Mouse (Mus musculus) kidney, embryonic 16.5 days (tissue): ENCODE measurements around the gene Zfp354b. TPM values are rescaled to one million over a fixed set of nuclear protein-coding genes. Genes with fewer than 3 reads are reported as not detected.

Source experiments
- ATAC-seq: fragments of 200-750 bp; cut with Nextera tagmentation; 2 replicates; pipeline ENCODE4 v1.8.0; 2017; ENCODE audit warnings: moderate TSS enrichment; ENCODE audit not compliant: low FRiP score, low TSS enrichment
- H3K27ac ChIP-seq: fragments of 300-500 bp; sonication (generic); 2 replicates; pipeline ENCODE4 v1.5.1; 2014; ENCODE audit warnings: low read length
- H3K27me3 ChIP-seq: fragments of 300-500 bp; sonication (generic); 2 replicates; pipeline ENCODE4 v1.6.1; 2014; ENCODE audit warnings: low read length, control low read depth, mixed read lengths; ENCODE audit not compliant: insufficient read depth
- H3K36me3 ChIP-seq: fragments of 300-500 bp; sonication (generic); 2 replicates; pipeline ENCODE4 v1.6.1; 2014; ENCODE audit warnings: low read length, control low read depth, mixed read lengths; ENCODE audit not compliant: insufficient read depth
- H3K4me1 ChIP-seq: fragments of 300-500 bp; sonication (generic); 2 replicates; pipeline ENCODE4 v1.6.1; 2014; ENCODE audit warnings: low read length, control low read depth, mixed read lengths; ENCODE audit not compliant: insufficient read depth
- H3K4me2 ChIP-seq: fragments of 300-500 bp; sonication (generic); replicated peaks from 2 replicates; pipeline ENCODE4 v1.6.1; 2014; ENCODE audit warnings: low read depth, low read length
- H3K4me3 ChIP-seq: fragments of 300-500 bp; sonication (generic); 2 replicates; pipeline ENCODE4 v1.5.1; 2014; ENCODE audit warnings: mild to moderate bottlenecking, low read length
- H3K9ac ChIP-seq: fragments of 300-500 bp; sonication (generic); replicated peaks from 2 replicates; pipeline ENCODE4 v1.6.1; 2014; ENCODE audit warnings: low read length
- H3K9me3 ChIP-seq: fragments of 300-500 bp; sonication (generic); 2 replicates; pipeline ENCODE4 v1.6.1; 2016; ENCODE audit warnings: low read length, control low read depth
- WGBS: fragments of 180-500 bp; shearing (Covaris S2); extraction: QIAGEN DNeasy Blood & Tissue Kit; methylation state at CpG from one replicate; pipeline ENCODE4 v1.1.7; 2014; 5-methylcytosine and 5-hydroxymethylcytosine counted together
- polyA plus RNA-seq: library from polyadenylated mRNA; unstranded; fragments of >200 nt; fragmentation: Nextera tagmentation; extraction: Ambion mirVana; gene quantifications from 2 replicates; pipeline ENCODE4 v1.2.1, GENCODE M21; 2015

Zfp354b gene
- polyA plus RNA-seq, result 1.7 and 1.9 TPM in 2 replicates

GRCm38 (mm10) chr11:50931451-50931866 lies at the start of gene Zfp354b:
TSS of gene Zfp354b (minus strand) at chr11:50931633.
- 1% methylated on average over 18 of the region's 18 CpGs for WGBS
- Histone ChIP-seq H3K27ac (peak within 1 kb of the TSS; percentile 30; the same call in 1 of the 2 replicates), H3K4me2 (peak within 1 kb of the TSS; percentile 76), H3K4me1 (peaks cover 7% of the 10 kb centered on the region; the same call in 1 of the 2 replicates), H3K4me3 (peak within 1 kb of the TSS; percentile 75), H3K27me3 (no peaks in the 10 kb centered on the region), H3K9me3 (no peaks in the 10 kb centered on the region), H3K9ac (peak within 1 kb of the TSS; percentile 77), H3K36me3 (no peaks in the 10 kb centered on the region)
- peak; percentile 96 for ATAC-seq

- H3K9me3 ChIP-seq, result no peaks in the 10 kb centered on the region
- 74% methylated on average over 4 of the region's 4 CpGs for WGBS
- no peak for ATAC-seq
Observed at GRCm38 (mm10) chr11:50977216-50977615, 45.8 kb upstream of the Zfp354b start.

GRCm38 (mm10) chr11:50966230-50966629 lies 34.8 kb upstream of the Zfp354b start, which contains the start of gene Olfr1378:
TSS of gene Olfr1378 (plus strand) at chr11:50966530.
- Histone ChIP-seq H3K36me3 (no peaks in the 10 kb centered on the region), H3K27me3 (no peaks in the 10 kb centered on the region), H3K27ac (no peak within 1 kb of the TSS), H3K9ac (no peak within 1 kb of the TSS), H3K4me3 (no peak within 1 kb of the TSS), H3K9me3 (no peaks in the 10 kb centered on the region), H3K4me2 (no peak within 1 kb of the TSS), H3K4me1 (no peaks in the 10 kb centered on the region)
- no peak for ATAC-seq
- WGBS, result 90% methylated on average over 11 of the region's 11 CpGs

More at GRCm38 (mm10) chr11:50977216-50977615, 45.8 kb upstream of the Zfp354b start:
- Histone ChIP-seq H3K4me2 (no peak overlapping the region), H3K27ac (no peak overlapping the region), H3K4me1 (no peaks in the 10 kb centered on the region), H3K9ac (no peak overlapping the region), H3K4me3 (no peak overlapping the region), H3K27me3 (no peaks in the 10 kb centered on the region), H3K36me3 (no peaks in the 10 kb centered on the region)

GRCm38 (mm10) chr11:50964886-50965285 lies 33.5 kb upstream of the Zfp354b start:
- Histone ChIP-seq H3K9ac (no peak overlapping the region), H3K9me3 (no peaks in the 10 kb centered on the region), H3K4me3 (no peak overlapping the region), H3K27me3 (no peaks in the 10 kb centered on the region), H3K27ac (no peak overlapping the region), H3K4me2 (no peak overlapping the region), H3K4me1 (no peaks in the 10 kb centered on the region), H3K36me3 (no peaks in the 10 kb centered on the region)
- no peak for ATAC-seq
- WGBS, result 76% methylated on average over 2 of the region's 2 CpGs

- no peak within 1 kb of the TSS for H3K9ac ChIP-seq
- ATAC-seq, result no peak
- no peaks in the 10 kb centered on the region for H3K36me3 ChIP-seq
- peak within 1 kb of the TSS; percentile 38; the same call in 1 of the 2 replicates for H3K4me2 ChIP-seq
- no peaks in the 10 kb centered on the region; the same call in 1 of the 2 replicates for H3K27me3 ChIP-seq
- H3K27ac ChIP-seq, result no peak within 1 kb of the TSS
- peaks cover 6% of the 10 kb centered on the region; the same call in 1 of the 2 replicates for H3K4me1 ChIP-seq
- H3K9me3 ChIP-seq, result no peaks in the 10 kb centered on the region
- H3K4me3 ChIP-seq, result no peak within 1 kb of the TSS
- 60% methylated on average over 6 of the region's 6 CpGs for WGBS
Observed at GRCm38 (mm10) chr11:50953665-50954064, 22.2 kb upstream of the Zfp354b start, which contains the start of gene Prop1. TSS of gene Prop1 (minus strand) at chr11:50953765.

- Histone ChIP-seq H3K36me3 (no peaks in the 10 kb centered on the region), H3K4me1 (peaks cover 6% of the 10 kb centered on the region; the same call in 1 of the 2 replicates), H3K9ac (no peak overlapping the region), H3K27ac (no peak overlapping the region), H3K4me3 (no peak overlapping the region), H3K9me3 (no peaks in the 10 kb centered on the region), H3K27me3 (no peaks in the 10 kb centered on the region; the same call in 1 of the 2 replicates), H3K4me2 (peak overlapping the region; percentile 38)
- WGBS, result 25% methylated on average over 14 of the region's 14 CpGs
- ATAC-seq, result no peak
Observed at GRCm38 (mm10) chr11:50952290-50952689, 20.9 kb upstream of the Zfp354b start.

- Histone ChIP-seq H3K27ac (no peak within 1 kb of the TSS), H3K27me3 (peaks cover 3% of the 10 kb centered on the region; the same call in 1 of the 2 replicates), H3K9me3 (no peaks in the 10 kb centered on the region), H3K4me1 (no peaks in the 10 kb centered on the region), H3K4me2 (peak within 1 kb of the TSS; percentile 24), H3K4me3 (no peak within 1 kb of the TSS), H3K9ac (0 out of 2 replicates have a peak within 1 kb of the TSS, but pooled peaks have one; percentile 4), H3K36me3 (no peaks in the 10 kb centered on the region)
- WGBS, result 78% methylated on average over 14 of the region's 14 CpGs
- ATAC-seq, result no peak
Observed at GRCm38 (mm10) chr11:50943506-50943905, 12.1 kb upstream of the Zfp354b start, which contains the start of gene 4933414I15Rik. TSS of gene 4933414I15Rik (minus strand) at chr11:50943765.

GRCm38 (mm10) chr11:50942386-50942785 lies 11.0 kb upstream of the Zfp354b start:
- 47% methylated on average over 12 of the region's 12 CpGs for WGBS
- Histone ChIP-seq H3K4me1 (no peaks in the 10 kb centered on the region), H3K4me2 (peak overlapping the region; percentile 24), H3K9me3 (no peaks in the 10 kb centered on the region), H3K36me3 (no peaks in the 10 kb centered on the region), H3K9ac (no peak overlapping the region), H3K27ac (no peak overlapping the region), H3K27me3 (peaks cover 3% of the 10 kb centered on the region; the same call in 1 of the 2 replicates), H3K4me3 (no peak overlapping the region)
- no peak for ATAC-seq

- no peaks in the 10 kb centered on the region for H3K4me1 ChIP-seq
- peaks cover 3% of the 10 kb centered on the region; the same call in 1 of the 2 replicates for H3K27me3 ChIP-seq
- 35% methylated on average over 14 of the region's 14 CpGs for WGBS
- no peaks in the 10 kb centered on the region for H3K9me3 ChIP-seq
- H3K27ac ChIP-seq, result no peak overlapping the region
- H3K4me3 ChIP-seq, result no peak overlapping the region
- H3K9ac ChIP-seq, result no peak overlapping the region
- ATAC-seq, result peak; percentile 57
- no peak overlapping the region for H3K4me2 ChIP-seq
- no peaks in the 10 kb centered on the region for H3K36me3 ChIP-seq
Observed at GRCm38 (mm10) chr11:50939621-50940366, 8.4 kb upstream of the Zfp354b start.

DNA sequence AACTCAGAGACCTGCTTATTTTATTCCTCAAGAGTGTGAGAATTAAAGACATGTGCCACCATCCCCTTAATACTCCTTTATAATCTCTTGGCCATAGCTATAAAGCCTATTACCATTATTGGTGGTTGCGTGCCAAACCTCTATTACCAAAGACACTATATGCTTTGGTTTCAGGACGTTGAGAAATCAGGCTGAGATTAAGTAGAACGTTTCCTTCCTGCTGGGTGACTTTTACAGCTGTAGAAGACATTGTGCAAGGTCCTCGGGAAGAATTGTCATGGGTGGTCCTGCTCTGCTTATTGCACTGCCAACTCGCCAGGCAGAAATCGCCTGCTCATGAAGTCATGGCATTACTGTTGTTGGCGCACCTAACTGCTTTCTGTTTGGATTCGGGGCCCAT lies 7.0 kb upstream of the Zfp354b start:
- WGBS, result 72% methylated on average over 8 of the region's 8 CpGs
- Histone ChIP-seq H3K36me3 (no peaks in the 10 kb centered on the region), H3K4me1 (no peaks in the 10 kb centered on the region), H3K9me3 (no peaks in the 10 kb centered on the region), H3K27ac (no peak overlapping the region), H3K4me2 (no peak overlapping the region), H3K4me3 (no peak overlapping the region), H3K9ac (no peak overlapping the region), H3K27me3 (peaks cover 3% of the 10 kb centered on the region; the same call in 1 of the 2 replicates)
- no peak for ATAC-seq
